Mouse (Mus musculus): ENCODE results near the gene Sohlh1.

DNA sequence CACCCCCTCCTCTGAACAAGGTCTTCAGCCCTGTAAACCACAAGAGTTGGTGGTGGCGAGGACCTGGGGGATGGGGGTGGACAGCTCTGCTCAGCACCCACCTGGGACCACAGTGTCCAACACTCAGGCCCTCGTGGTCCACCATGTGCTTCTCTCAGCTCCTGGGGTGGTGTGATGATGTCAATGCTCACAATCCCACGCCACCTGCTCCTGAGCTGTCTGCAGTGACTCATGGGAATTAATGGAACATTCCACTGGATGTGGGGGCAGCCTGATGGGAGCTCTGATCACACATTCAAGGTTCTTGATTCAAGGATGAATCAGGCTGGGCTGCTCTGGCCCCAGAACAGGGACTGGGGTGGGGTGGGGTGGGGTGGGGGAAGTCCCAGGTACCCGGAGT lies 4.9 kb downstream of the Sohlh1 start:
- TF ChIP-seq CTCF (IDR thresholded peaks at IDR 0.05; ENCODE audit: borderline replicate concordance, control insufficient read depth, extremely low read depth, insufficient read depth, low read length, poor library complexity) (no peak), POLR2A (IDR thresholded peaks at IDR 0.05; ENCODE audit: control insufficient read depth, extremely low read depth, insufficient read depth, low read length, poor library complexity) (no peak)
